Mouse (Mus musculus) testis, postnatal 14 days (tissue): ENCODE data around the gene 4930430A15Rik.

ENCODE experiments used
- DNase-seq: peaks from one replicate; pipeline ENCODE4 v3.0.0; 2021; ENCODE audit warnings: low spot score

Gene 4930430A15Rik

GRCm38 (mm10) chr2:111229502-111229901, at the start of gene 4930430A15Rik:
Gene 4930430A15Rik, minus strand, starts transcription at chr2:111229602.
- no peak for DNase-seq

- no peak for DNase-seq
Observed at GRCm38 (mm10) chr2:111274006-111274405, 44.6 kb upstream of the 4930430A15Rik start, which contains the start of gene Olfr1277. Gene Olfr1277, minus strand, starts transcription at chr2:111274106.

- no peak for DNase-seq
Observed at GRCm38 (mm10) chr2:111254216-111254615, 24.8 kb upstream of the 4930430A15Rik start, which contains the start of gene Olfr1276. Gene Olfr1276, plus strand, starts transcription at chr2:111254516.

GRCm38 (mm10) chr2:111235186-111235585, 5.8 kb upstream of the 4930430A15Rik start, which contains the start of gene Olfr1275:
Gene Olfr1275, minus strand, starts transcription at chr2:111235286.
- DNase-seq, result no peak

- DNase-seq, result no peak
Observed at GRCm38 (mm10) chr2:111182068-111182467, 47.3 kb downstream of the 4930430A15Rik start.

- DNase-seq, result no peak
Observed at GRCm38 (mm10) chr2:111152836-111153235, 76.6 kb downstream of the 4930430A15Rik start, which contains the start of gene Gm15130. Gene Gm15130, minus strand, starts transcription at chr2:111152936.

GRCm38 (mm10) chr2:111135739-111136138, 93.7 kb downstream of the 4930430A15Rik start:
- no peak for DNase-seq
